Mouse (Mus musculus) 3134 (cell line): ENCODE data around the gene Fdx1.

Source experiments
- DNase-seq: peaks from one replicate; pipeline ENCODE4 v3.0.0-alpha.2; 2011; ENCODE audit warnings: low spot score; ENCODE audit not compliant: insufficient read length; ENCODE audit errors: extremely low read depth

The Fdx1 gene

DNA sequence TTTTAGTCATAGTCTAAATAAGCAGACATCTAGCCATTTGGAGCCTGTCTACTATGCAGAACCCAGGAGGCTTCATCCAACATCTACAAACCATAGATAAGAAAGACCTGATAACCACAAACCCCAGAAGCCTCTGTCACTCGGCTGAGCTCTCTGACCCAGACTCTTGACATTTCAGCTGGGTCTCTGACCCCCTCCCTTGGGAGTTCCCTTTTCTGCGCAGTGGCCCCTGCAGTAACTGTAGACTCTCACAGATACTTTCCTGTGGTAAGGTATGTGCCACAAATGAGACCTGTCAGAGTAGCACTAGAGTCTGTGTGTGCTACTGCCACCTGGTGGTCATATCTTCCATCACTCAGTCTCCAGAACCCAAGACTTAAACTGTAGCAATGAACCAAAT is 54.5 kb downstream of the Fdx1 start:
- DNase-seq: peak; percentile 12

GRCm38 (mm10) chr9:51908255-51908654 is 55.1 kb downstream of the Fdx1 start:
- DNase-seq: no peak

- DNase-seq: no peak
These were observed 56.4 kb downstream of the Fdx1 start for GRCm38 (mm10) chr9:51906938-51907337.
